Mouse (Mus musculus) small intestine, adult 2 months (tissue): ENCODE results near the gene Nod2. TPM values are rescaled to one million over a fixed set of nuclear protein-coding genes. Genes with fewer than 3 reads are reported as not detected.

ENCODE experiments used
- H3K27ac ChIP-seq: fragments of 200-500 bp; 2 replicates; pipeline ENCODE4 v1.5.1; 2012; ENCODE audit warnings: low read depth, low read length, control low read depth, inconsistent platforms; ENCODE audit not compliant: insufficient read depth
- H3K27me3 ChIP-seq: fragments of 200-500 bp; 2 replicates; pipeline ENCODE4 v1.6.1; 2012; ENCODE audit warnings: mild to moderate bottlenecking, moderate library complexity, low read length, inconsistent platforms; ENCODE audit not compliant: control insufficient read depth, insufficient read depth
- H3K36me3 ChIP-seq: fragments of 200-500 bp; 2 replicates; pipeline ENCODE4 v1.6.1; 2012; ENCODE audit warnings: mild to moderate bottlenecking, low read length, control low read depth, inconsistent platforms; ENCODE audit not compliant: control insufficient read depth, insufficient read depth
- H3K4me1 ChIP-seq: fragments of 200-500 bp; 2 replicates; pipeline ENCODE4 v1.6.1; 2012; ENCODE audit warnings: low read length, inconsistent platforms, mixed read lengths; ENCODE audit not compliant: control insufficient read depth, insufficient read depth, insufficient read length
- H3K4me3 ChIP-seq: fragments of 200-500 bp; 2 replicates; pipeline ENCODE4 v1.5.1; 2012; ENCODE audit warnings: low read depth, mild to moderate bottlenecking, control low read depth, inconsistent platforms, low read length, moderate library complexity
- CTCF ChIP-seq: fragments of 200-500 bp; IDR thresholded peaks from 2 replicates; pipeline ENCODE4 v1.5.1; 2012; ENCODE audit warnings: low read depth, mild to moderate bottlenecking, control low read depth, inconsistent platforms, low read length, moderate library complexity, mixed read lengths; ENCODE audit not compliant: insufficient replicate concordance, insufficient read length; ENCODE audit errors: extremely low read depth
- POLR2A ChIP-seq: fragments of 200-500 bp; IDR thresholded peaks from 2 replicates; pipeline ENCODE4 v1.6.1; 2012; ENCODE audit warnings: low read depth, mild to moderate bottlenecking, control low read depth, inconsistent platforms, low read length, moderate library complexity
- WGBS: fragments of 180-500 bp; shearing (Covaris S2); methylation state at CpG from one replicate; pipeline ENCODE4 v1.1.7; 2018; 5-methylcytosine and 5-hydroxymethylcytosine counted together
- polyA plus RNA-seq: library from polyadenylated mRNA; depleted of rRNA; stranded (reverse); fragments of >200 nt; gene quantifications from 2 replicates; pipeline ENCODE4 v1.2.3, GENCODE M21; 2012

Nod2 gene
- polyA plus RNA-seq, 1 experiment, result 2.2 TPM

- TF ChIP-seq POLR2A (no peak), CTCF (no peak)
- H3K4me1 ChIP-seq, result peaks cover 2% of the 10 kb centered on the region; the same call in 1 of the 2 replicates
- H3K4me3 ChIP-seq, result no peak overlapping the region
- H3K27me3 ChIP-seq, result 0 out of 2 replicates have a peak, but pooled peaks cover 3% of the 10 kb centered on the region
- 87% methylated on average over 6 of the region's 6 CpGs for WGBS
- no peaks in the 10 kb centered on the region for H3K36me3 ChIP-seq
- no peak overlapping the region for H3K27ac ChIP-seq
These were observed 42.8 kb downstream of the Nod2 start for GRCm38 (mm10) chr8:88689891-88690290.

GRCm38 (mm10) chr8:88691342-88691948 lies 44.3 kb downstream of the Nod2 start:
- H3K4me3 ChIP-seq, result no peak overlapping the region
- TF ChIP-seq CTCF (no peak), POLR2A (no peak)
- 34% methylated on average over 4 of the region's 4 CpGs for WGBS
- H3K27ac ChIP-seq, result no peak overlapping the region; the same call in 1 of the 2 replicates
- H3K27me3 ChIP-seq, result 0 out of 2 replicates have a peak, but pooled peaks cover 3% of the 10 kb centered on the region
- H3K36me3 ChIP-seq, result no peaks in the 10 kb centered on the region
- H3K4me1 ChIP-seq, result peaks cover 2% of the 10 kb centered on the region; the same call in 1 of the 2 replicates

GRCm38 (mm10) chr8:88691961-88692360 lies 44.8 kb downstream of the Nod2 start:
- peaks cover 2% of the 10 kb centered on the region; the same call in 1 of the 2 replicates for H3K4me1 ChIP-seq
- 35% methylated on average over 7 of the region's 7 CpGs for WGBS
- 0 out of 2 replicates have a peak, but pooled peaks cover 3% of the 10 kb centered on the region for H3K27me3 ChIP-seq
- no peak overlapping the region; the same call in 1 of the 2 replicates for H3K27ac ChIP-seq
- no peak overlapping the region for H3K4me3 ChIP-seq
- no peaks in the 10 kb centered on the region for H3K36me3 ChIP-seq
- TF ChIP-seq POLR2A (no peak), CTCF (no peak)

- Histone ChIP-seq H3K27me3 (0 out of 2 replicates have a peak, but pooled peaks cover 3% of the 10 kb centered on the region), H3K27ac (no peak overlapping the region), H3K36me3 (no peaks in the 10 kb centered on the region), H3K4me3 (no peak overlapping the region), H3K4me1 (peaks cover 2% of the 10 kb centered on the region; the same call in 1 of the 2 replicates)
- TF ChIP-seq POLR2A (no peak), CTCF (no peak)
- 81% methylated on average over 6 of the region's 6 CpGs for WGBS
These were observed 45.8 kb downstream of the Nod2 start for GRCm38 (mm10) chr8:88692866-88693265.

GRCm38 (mm10) chr8:88693376-88693775 lies 46.3 kb downstream of the Nod2 start:
- Histone ChIP-seq H3K4me1 (peaks cover 2% of the 10 kb centered on the region; the same call in 1 of the 2 replicates), H3K27ac (no peak overlapping the region), H3K36me3 (no peaks in the 10 kb centered on the region), H3K4me3 (no peak overlapping the region), H3K27me3 (0 out of 2 replicates have a peak, but pooled peaks cover 3% of the 10 kb centered on the region)
- WGBS, result 90% methylated on average over 4 of the region's 4 CpGs
- TF ChIP-seq POLR2A, result no peak

- H3K4me1 ChIP-seq, result peaks cover 2% of the 10 kb centered on the region; the same call in 1 of the 2 replicates
- no peak overlapping the region for H3K27ac ChIP-seq
- no peak for TF ChIP-seq POLR2A
- no peak for TF ChIP-seq CTCF
- no peaks in the 10 kb centered on the region for H3K36me3 ChIP-seq
- 62% methylated on average over 7 of the region's 7 CpGs for WGBS
- 0 out of 2 replicates have a peak, but pooled peaks cover 3% of the 10 kb centered on the region for H3K27me3 ChIP-seq
- H3K4me3 ChIP-seq, result no peak overlapping the region
These were observed 47.2 kb downstream of the Nod2 start for GRCm38 (mm10) chr8:88694291-88694690.

GRCm38 (mm10) chr8:88696228-88696627 lies 49.1 kb downstream of the Nod2 start:
- 0 out of 2 replicates have a peak, but pooled peaks cover 3% of the 10 kb centered on the region for H3K27me3 ChIP-seq
- 5% methylated on average over 7 of the region's 7 CpGs for WGBS
- no peaks in the 10 kb centered on the region for H3K36me3 ChIP-seq
- TF ChIP-seq CTCF, result no peak
- no peak for TF ChIP-seq POLR2A
- peak overlapping the region; percentile 7; the same call in 1 of the 2 replicates for H3K27ac ChIP-seq
- H3K4me3 ChIP-seq, result peak overlapping the region; percentile 87
- peaks cover 2% of the 10 kb centered on the region; the same call in 1 of the 2 replicates for H3K4me1 ChIP-seq
